Mouse (Mus musculus) bone marrow macrophage, adult 2 months (primary cell): ENCODE results near the gene Gdpgp1. TPM values are rescaled to one million over a fixed set of nuclear protein-coding genes. Genes with fewer than 3 reads are reported as not detected.

ENCODE experiments used
- H3K27ac ChIP-seq: 2 replicates; pipeline ENCODE4 v1.5.1; 2012; ENCODE audit warnings: low read depth, low read length; ENCODE audit not compliant: insufficient read depth
- H3K4me1 ChIP-seq: 2 replicates; pipeline ENCODE4 v1.6.1; 2012; ENCODE audit warnings: low read length; ENCODE audit not compliant: control insufficient read depth, insufficient read depth
- H3K4me3 ChIP-seq: 2 replicates; pipeline ENCODE4 v1.5.1; 2012; ENCODE audit warnings: mild to moderate bottlenecking, low read length, moderate library complexity; ENCODE audit not compliant: insufficient read depth
- CTCF ChIP-seq: IDR thresholded peaks from 2 replicates; pipeline ENCODE4 v1.5.1; 2012; ENCODE audit warnings: low read depth, mild to moderate bottlenecking, low read length, moderate library complexity
- POLR2A ChIP-seq: IDR thresholded peaks from 2 replicates; pipeline ENCODE4 v1.6.1; 2012; ENCODE audit warnings: mild to moderate bottlenecking, low read depth, low read length, borderline replicate concordance
- polyA plus RNA-seq: library from polyadenylated mRNA; stranded (reverse); fragments of >200 nt; gene quantifications from 2 replicates; pipeline ENCODE4 v1.2.4, GENCODE M21; 2012; ENCODE audit not compliant: missing spikeins, insufficient read depth, insufficient read length

Gene Gdpgp1
- polyA plus RNA-seq, 1 experiment = 3.5 TPM

- 0 out of 2 replicates have a peak overlapping the region, but pooled peaks have one; percentile 24 for H3K27ac ChIP-seq
- H3K4me1 ChIP-seq = peaks cover 22% of the 10 kb centered on the region
- no peak for TF ChIP-seq CTCF
- no peak for TF ChIP-seq POLR2A
- H3K4me3 ChIP-seq = peak overlapping the region; percentile 96
Measured at GRCm38 (mm10) chr7:80198863-80199262, 33.8 kb upstream of the Gdpgp1 start.

GRCm38 (mm10) chr7:80199286-80199685 lies 33.4 kb upstream of the Gdpgp1 start:
- H3K27ac ChIP-seq = no peak overlapping the region
- H3K4me1 ChIP-seq = peaks cover 26% of the 10 kb centered on the region
- TF ChIP-seq CTCF (no peak), POLR2A (no peak)
- H3K4me3 ChIP-seq = peak overlapping the region; percentile 96

GRCm38 (mm10) chr7:80199851-80200587 lies 32.6 kb upstream of the Gdpgp1 start:
- TF ChIP-seq POLR2A (no peak), CTCF (no peak)
- Histone ChIP-seq H3K27ac (no peak overlapping the region), H3K4me3 (no peak overlapping the region), H3K4me1 (peaks cover 26% of the 10 kb centered on the region)

GRCm38 (mm10) chr7:80200588-80200945 lies 32.1 kb upstream of the Gdpgp1 start:
- Histone ChIP-seq H3K4me1 (peaks cover 26% of the 10 kb centered on the region), H3K4me3 (no peak overlapping the region), H3K27ac (no peak overlapping the region)
- TF ChIP-seq POLR2A (no peak), CTCF (no peak)

- no peak overlapping the region for H3K4me3 ChIP-seq
- H3K27ac ChIP-seq = no peak overlapping the region
- peaks cover 26% of the 10 kb centered on the region for H3K4me1 ChIP-seq
- no peak for TF ChIP-seq CTCF
- TF ChIP-seq POLR2A = no peak
Measured at GRCm38 (mm10) chr7:80200963-80201539, 31.6 kb upstream of the Gdpgp1 start.

- H3K27ac ChIP-seq = no peak overlapping the region
- H3K4me3 ChIP-seq = no peak overlapping the region
- no peak for TF ChIP-seq CTCF
- no peak for TF ChIP-seq POLR2A
- peaks cover 28% of the 10 kb centered on the region for H3K4me1 ChIP-seq
Measured at GRCm38 (mm10) chr7:80201888-80202540, 30.7 kb upstream of the Gdpgp1 start.

- Histone ChIP-seq H3K27ac (no peak overlapping the region), H3K4me1 (peaks cover 32% of the 10 kb centered on the region), H3K4me3 (no peak overlapping the region)
- no peak for TF ChIP-seq CTCF
- no peak for TF ChIP-seq POLR2A
Measured at GRCm38 (mm10) chr7:80202961-80203360, 29.7 kb upstream of the Gdpgp1 start.

- Histone ChIP-seq H3K4me3 (no peak overlapping the region), H3K27ac (no peak overlapping the region), H3K4me1 (peaks cover 37% of the 10 kb centered on the region)
- TF ChIP-seq CTCF (no peak), POLR2A (no peak)
Measured at GRCm38 (mm10) chr7:80203638-80204096, 29.0 kb upstream of the Gdpgp1 start.

- no peak for TF ChIP-seq CTCF
- no peak for TF ChIP-seq POLR2A
- Histone ChIP-seq H3K4me3 (no peak overlapping the region), H3K4me1 (peaks cover 42% of the 10 kb centered on the region), H3K27ac (no peak overlapping the region)
Measured at GRCm38 (mm10) chr7:80204362-80204761, 28.3 kb upstream of the Gdpgp1 start.

- TF ChIP-seq POLR2A (no peak), CTCF (no peak)
- H3K4me1 ChIP-seq = peaks cover 46% of the 10 kb centered on the region
- H3K27ac ChIP-seq = no peak overlapping the region
- H3K4me3 ChIP-seq = no peak overlapping the region
Measured at GRCm38 (mm10) chr7:80204961-80205360, 27.7 kb upstream of the Gdpgp1 start.
